Mouse (Mus musculus) cerebellum, adult (tissue): Measurements from ENCODE around the gene Ccdc28a.

Experiments
- ATAC-seq: cut with Nextera tagmentation; 2 replicates; pipeline ENCODE4 v1.9.2; 2017; ENCODE audit warnings: mild to moderate bottlenecking, moderate library complexity, mixed read lengths; ENCODE audit not compliant: insufficient number of reproducible peaks, low FRiP score, low TSS enrichment

The Ccdc28a gene

DNA sequence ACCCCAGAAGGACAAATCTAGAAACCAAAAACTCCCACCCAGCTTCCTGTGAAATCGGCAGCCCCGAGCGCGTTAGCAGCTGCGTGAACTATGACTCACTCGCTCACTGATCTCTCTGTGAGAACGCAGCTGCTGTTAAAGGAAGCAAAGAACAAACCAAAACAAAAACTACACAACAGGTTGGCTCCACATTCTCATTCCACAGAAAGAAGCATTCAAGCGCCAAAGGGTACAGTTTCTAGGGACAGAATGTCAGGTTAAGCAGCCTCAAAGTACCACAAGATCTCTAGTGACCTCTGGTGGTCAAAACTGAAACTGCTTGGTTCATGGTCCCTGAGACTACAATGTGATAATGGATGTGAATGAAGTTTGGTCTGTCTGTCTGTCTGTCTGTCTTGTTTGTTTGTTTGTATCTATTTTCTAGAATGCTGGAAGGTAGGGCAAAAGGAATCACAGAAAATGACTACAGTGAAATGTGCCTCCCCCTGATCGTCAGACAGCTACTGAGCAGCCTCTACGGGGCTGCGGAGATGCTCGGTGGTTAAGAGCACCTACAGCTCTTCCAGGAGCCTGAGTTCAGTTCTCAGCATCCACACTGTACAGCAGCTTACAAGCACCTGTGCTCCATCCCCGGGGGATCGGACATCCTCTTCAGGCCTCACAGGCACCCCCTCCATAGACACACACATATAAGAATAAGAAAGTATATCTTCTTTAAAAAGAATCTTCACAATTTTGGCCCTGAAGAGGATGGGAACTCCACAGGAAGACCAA lies 37.4 kb downstream of the Ccdc28a start:
- peak; percentile 81 for ATAC-seq

DNA sequence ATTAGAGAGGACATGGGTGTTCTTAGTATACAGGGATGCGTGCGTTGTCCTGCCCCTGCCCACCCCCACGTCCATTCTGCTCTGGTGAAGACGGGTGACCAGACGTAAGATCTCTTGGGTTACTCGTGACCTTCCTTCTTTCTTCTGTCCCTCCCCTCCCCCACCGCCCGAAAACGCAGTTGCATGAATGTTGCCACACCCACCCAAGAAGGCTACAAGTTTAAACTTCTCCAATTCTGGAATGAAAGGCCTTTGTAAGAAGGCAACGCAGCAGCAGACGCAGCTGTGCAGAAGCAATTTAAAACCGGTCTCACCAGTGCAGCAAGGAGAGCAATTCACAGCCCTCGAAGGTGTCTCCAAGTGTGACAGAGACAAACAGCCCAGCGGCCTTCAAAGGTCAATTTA lies 40.1 kb downstream of the Ccdc28a start:
- ATAC-seq, result no peak

DNA sequence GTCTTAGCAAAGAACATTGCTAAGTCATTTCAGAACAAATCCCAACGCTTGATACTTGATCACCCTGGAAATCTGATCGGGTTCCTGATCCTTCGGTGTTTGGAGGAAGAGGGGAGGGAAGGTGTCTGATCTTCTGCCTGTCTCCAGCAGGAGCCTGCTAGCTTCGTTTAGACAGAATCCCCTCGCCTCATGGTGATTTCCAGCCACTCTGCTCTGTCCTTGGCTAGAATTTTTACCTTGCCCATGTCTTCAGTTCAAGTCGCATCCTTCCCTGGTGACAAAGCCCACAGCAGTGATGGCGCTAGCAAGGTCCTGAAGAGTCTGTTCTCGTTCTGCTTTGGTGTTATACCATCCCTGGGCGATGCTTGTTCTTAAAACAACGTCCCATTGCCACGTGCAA lies 40.6 kb downstream of the Ccdc28a start:
- ATAC-seq, result no peak

DNA sequence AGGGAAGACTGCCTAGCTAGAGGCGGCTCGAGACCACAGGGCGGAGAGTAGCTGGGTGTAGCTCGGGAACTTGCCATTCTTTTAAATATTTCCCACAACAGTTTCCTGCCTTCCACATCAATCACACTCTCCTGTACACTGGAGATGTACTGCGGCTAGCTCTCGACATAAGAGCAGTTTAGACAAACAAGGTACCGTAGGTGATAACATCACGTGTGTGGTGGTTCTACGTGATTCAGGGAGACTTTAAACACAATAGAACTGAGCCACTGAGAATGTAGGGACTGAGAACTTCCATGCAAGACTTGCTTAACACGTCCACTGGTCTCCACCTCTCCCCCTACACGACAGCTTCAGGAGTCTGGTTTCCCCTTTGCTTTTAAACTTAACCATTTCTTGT lies 41.6 kb downstream of the Ccdc28a start:
- ATAC-seq, result no peak

DNA sequence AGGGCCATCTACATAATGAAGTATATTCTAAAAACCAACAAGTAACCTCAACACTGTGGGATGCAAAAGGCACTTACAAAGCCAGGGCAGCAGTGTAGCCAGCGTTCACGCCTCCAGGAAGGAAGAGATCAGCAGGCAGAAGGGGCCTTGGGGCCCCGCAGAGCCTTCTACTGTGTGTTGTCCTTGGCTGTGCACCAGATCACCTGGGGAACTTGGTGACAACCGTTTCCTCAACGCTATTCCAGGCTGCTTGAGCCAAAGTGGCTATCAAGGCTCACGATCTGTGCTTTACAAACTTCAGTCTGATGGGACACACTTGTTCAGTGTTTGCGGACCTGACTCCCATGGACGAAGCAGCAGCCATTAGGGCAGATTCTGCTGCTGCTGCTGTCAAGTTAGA lies 43.1 kb downstream of the Ccdc28a start:
- no peak for ATAC-seq

DNA sequence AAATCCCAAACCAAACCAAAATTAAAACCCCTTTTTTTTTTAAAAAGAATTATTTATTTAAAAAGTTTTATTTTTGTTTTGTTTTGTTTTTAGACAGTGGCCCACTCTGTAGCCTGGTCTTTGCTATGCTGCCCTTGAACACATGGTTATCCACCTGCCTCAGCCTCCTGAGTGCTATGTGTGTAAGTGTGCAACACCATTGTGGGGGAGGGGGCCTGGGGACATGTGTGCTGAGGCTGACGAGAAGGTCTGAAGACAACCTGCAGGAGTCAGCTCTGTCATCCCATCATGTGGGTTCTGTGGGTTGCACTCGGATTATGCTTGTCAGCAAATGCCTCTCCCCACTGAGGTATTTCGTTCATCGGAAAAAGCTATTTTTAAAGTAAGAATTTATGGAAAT lies 45.3 kb downstream of the Ccdc28a start:
- no peak for ATAC-seq

DNA sequence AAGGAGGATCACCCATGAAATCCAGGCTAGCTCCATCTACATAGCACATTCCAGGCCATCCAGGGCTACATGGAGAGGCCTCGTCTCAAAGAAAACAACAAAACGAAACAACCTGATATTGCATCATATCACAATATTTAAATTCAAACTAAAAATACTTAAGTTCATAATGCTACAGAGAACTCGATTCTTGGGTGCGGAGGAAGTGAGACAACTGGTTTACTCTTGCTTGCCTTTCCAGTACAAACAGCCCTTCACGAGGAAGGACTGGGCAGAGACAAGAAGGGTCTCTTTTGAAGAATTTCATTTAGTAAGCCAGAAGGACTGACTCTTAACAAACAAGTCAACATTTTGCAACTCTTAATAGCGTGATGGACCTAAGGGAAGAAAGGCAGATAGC lies 46.2 kb downstream of the Ccdc28a start:
- ATAC-seq, result no peak

DNA sequence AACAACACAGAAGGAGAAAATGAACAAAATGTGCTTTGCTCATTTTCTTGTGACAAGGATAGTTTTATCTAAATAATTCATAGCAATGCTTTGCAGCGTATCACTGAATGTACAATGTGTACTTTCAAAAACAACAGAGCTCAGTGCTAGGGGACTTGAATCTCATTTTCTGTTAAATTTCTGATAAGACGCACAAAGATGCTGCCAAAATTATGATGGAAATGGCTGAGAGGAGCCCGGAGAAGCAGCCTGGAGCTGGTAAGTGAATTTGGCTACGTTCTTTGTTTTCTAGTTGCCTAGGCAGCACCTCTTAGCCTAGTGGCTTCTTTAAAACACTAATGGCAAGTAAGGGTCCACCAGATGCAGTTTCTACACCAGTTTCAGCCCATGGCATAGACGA lies 52.6 kb downstream of the Ccdc28a start:
- no peak for ATAC-seq

DNA sequence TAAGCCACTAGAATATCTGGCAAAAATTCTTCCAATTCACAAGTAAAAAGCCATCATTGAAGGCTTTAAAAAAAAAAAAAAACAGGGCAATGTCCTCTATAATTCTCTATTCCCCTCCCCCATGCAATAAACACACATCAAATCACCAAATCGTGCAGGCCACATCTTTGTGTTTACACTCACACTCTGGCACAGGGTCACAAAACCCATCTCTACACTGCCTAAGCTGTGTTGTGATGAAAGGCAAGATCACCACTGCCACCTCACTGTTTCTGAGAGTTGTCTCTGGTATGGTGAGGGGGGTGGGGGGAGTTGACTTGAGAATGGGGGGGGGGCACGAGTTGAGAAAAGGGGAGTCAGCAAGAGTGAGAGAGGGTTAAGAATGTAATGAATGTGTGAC lies 57.5 kb downstream of the Ccdc28a start:
- no peak for ATAC-seq

DNA sequence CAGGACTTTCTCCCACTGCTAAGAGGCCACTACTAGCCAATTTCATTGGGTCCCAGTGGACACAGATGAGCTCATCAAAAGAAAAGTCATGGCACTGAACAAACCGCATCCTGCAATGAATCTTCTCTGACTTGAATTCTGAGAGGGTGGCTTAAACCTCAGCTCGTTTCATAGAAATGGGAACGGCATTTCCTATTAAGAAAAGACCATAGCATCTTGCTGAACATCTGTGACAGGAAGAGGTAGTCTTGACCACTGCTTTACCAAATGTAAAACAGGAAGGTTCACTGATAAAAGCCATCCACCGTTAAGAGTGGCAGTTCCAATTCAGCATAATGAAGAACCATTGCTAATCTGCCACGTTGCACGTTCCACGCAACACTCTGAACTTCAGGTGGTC lies 58.1 kb downstream of the Ccdc28a start:
- ATAC-seq, result no peak

DNA sequence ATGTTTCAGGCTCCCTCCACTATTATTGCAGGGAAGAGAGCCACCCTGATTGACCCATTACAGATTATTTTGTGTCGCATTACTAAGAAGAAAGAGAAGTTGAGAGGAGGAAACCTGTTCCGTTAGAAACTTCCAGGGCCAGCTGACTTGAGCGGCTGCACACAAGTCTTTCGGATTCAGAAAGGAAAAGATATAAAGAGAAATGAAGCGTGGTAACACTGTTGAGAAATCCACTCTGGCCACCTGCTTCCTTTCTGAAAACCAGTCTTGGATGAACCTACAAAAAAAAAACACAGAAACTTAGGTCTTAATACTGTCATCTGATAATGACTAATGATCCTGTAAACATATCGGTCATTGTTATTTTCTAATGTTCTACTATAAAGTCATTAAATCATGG lies 59.7 kb downstream of the Ccdc28a start:
- ATAC-seq, result no peak
